Mouse (Mus musculus): Measurements from ENCODE around the gene Dlgap5.

Dlgap5 gene

DNA sequence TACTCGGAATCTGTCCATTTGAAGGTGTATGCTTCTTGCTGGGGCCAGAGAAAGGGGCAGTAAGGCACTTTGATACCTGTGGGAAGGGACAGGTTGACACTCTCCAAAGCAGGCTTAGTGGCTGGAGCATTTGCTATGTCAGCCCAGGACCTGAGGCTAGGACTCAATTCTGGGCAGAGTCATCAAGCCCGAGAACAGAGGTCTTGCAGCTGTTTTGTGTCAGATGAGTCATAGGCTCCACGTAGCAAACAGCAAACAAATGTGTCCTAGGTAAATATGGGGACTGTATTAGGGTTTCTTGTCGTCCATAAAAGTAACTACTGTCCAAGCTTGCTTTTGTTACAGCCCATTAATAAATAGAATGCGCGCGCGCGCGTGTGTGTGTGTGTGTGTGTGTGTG lies 65.9 kb downstream of the Dlgap5 start:
- DNase-seq (ENCODE audit: low spot score in 2 of 2) = no peak

DNA sequence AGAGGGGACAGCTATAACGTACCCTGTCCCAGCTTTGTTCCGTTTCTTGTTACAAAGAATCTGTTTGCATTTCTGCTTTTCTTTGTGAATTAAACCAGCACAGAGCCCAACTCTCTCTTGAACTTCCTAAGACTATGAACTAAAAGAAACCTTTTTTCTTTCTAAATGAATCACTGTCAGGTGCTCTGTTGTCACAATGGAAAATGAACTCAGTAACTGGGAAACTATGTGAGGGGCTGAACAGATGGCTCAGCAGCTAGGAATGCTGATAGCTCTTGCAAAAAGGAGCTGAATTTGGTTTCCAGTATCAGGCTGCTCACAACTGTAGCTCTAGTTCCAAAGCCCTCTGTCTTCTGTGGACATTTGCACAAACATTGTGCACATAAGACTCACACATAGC lies 67.2 kb downstream of the Dlgap5 start:
- no peak for DNase-seq (ENCODE audit: low spot score in 2 of 2)

DNA sequence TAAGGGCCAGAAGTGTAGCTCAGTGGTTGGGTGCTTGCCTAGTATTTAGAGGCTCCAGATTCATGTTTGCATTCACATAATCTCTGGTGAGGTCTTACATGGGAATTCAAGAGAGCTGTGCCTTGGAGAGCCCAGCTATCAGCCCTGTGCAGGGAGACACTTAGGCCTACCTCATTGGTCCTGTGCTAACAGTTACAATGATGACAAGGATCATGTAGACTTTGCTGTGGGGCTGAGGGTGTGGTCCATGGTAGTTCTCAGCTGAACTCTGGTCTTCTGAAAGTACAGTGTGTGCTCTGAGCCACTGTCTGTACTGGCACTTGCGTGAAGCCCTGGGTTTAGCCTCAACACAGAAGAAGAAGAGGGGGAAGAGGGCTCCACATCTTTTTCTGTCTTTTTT lies 71.5 kb downstream of the Dlgap5 start:
- DNase-seq (ENCODE audit: low spot score in 2 of 2) = no peak

DNA sequence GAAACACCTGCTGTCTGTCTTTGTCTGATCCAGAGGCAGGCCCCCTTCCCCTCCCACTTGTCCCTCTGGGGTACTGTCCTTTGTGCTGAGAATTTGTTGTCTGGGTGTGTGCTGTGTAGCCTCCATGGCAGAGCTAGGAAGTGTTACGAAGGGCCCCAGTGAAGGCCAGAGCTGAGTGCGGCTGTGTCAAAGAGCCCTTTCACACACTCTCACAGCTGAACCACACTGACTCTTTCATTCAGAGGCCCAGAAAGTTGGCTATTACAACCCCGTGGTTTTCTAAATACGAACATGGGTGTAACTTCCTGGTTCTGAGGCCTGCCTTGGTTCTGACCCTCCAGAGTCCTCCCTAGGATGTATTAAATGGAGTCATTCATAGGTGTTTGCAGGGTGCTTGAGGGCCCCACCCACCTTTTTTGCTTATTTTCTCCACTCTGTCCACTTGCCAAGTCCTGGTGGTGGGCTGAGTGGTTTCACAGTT lies 76.4 kb downstream of the Dlgap5 start:
- DNase-seq (ENCODE audit: low spot score in 2 of 2) = no peak

DNA sequence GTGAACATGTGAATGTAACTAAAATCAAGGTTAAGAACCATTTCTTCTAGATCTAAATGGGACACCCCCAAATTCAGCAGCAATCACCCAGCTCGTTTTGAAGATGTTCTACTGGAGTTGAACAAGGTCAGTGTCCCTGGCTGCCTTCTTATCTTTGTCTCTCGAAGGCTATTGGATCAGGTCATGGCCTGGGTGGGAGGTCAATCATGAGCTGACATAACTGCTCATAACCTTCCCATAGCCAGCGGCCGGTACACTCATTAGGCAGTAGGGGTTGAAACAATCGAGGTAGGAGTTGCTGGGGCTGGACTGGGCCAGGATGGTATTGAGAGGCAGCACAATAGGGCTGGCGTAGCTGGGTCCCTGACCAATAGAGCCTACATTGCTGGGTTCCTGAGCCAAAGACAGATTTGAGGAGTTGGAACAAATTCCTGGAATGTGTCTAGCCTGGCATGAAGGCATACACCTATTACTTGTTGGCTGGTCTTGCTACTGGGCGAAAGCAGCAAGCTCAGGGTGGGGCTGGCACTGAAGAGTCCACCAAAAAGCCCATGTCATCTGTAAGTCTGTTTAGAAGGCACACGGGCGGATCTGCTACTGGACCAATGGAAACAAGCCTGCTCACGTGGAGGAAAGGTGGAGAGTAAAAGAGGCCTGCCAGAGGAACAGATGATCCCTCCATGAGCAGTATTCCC lies 77.8 kb downstream of the Dlgap5 start:
- no peak for DNase-seq (ENCODE audit: low spot score in 2 of 2)

Data from heart, adult 9 months (tissue).